9 mouse cellular contexts compared by ENCODE assay signal in genomic region chr16:32202681-32203080, GRCm38 (mm10). TPM values are rescaled to one million over a fixed set of nuclear protein-coding genes. Genes with fewer than 3 reads are reported as not detected.
A peak's percentile ranks its signal among the peaks of the same experiment; 100 is the strongest.
DNase-seq lines count a peak whose midpoint lies in the region; ATAC-seq and TF ChIP-seq lines count a peak whose summit lies in the region.
"Had no signal": no experiment of that assay in that cellular context is flagged by ENCODE, and none has a peak within 500 bp of the region (broad histone marks: within the 10 kb centered on the region; RNA-seq: fewer than 3 reads in every experiment).

No protein-coding gene starts in this region.

- no peak overlapping the region for H3K27ac ChIP-seq in kidney, embryonic 16.5 days (ENCODE audit: low read length)
- H3K27ac ChIP-seq in gastrocnemius, adult 2 months: peak overlapping the region; percentile 38; the same call in 1 of the 2 replicates
- H3K27ac ChIP-seq in hindbrain, embryonic 11.5 days (ENCODE audit: low read depth, low read length): no peak overlapping the region
- H3K27ac ChIP-seq: embryonic facial prominence, embryonic 13.5 days had no signal

- no peak for ATAC-seq in kidney, embryonic 16.5 days (ENCODE audit: low FRiP score, low TSS enrichment)
- ATAC-seq in hindbrain, embryonic 11.5 days (ENCODE audit: low FRiP score): no peak

- H3K9me3 ChIP-seq in kidney, embryonic 16.5 days (ENCODE audit: low read length): no peaks in the 10 kb centered on the region; the same call in 1 of the 2 replicates
- no peaks in the 10 kb centered on the region for H3K9me3 ChIP-seq in hindbrain, embryonic 11.5 days (ENCODE audit: control insufficient read depth, low read length)
- H3K9me3 ChIP-seq: embryonic facial prominence, embryonic 13.5 days had no signal

- no peaks in the 10 kb centered on the region for H3K27me3 ChIP-seq in kidney, embryonic 16.5 days (ENCODE audit: insufficient read depth, low read length)
- H3K27me3 ChIP-seq in hindbrain, embryonic 11.5 days (ENCODE audit: control insufficient read depth, insufficient read depth, low read length): no peaks in the 10 kb centered on the region
- H3K27me3 ChIP-seq: embryonic facial prominence, embryonic 13.5 days had no signal

- H3K4me2 ChIP-seq in kidney, embryonic 16.5 days (replicated peaks; ENCODE audit: low read depth, low read length): no peak overlapping the region
- H3K4me2 ChIP-seq in hindbrain, embryonic 11.5 days (replicated peaks; ENCODE audit: low read depth, low read length): no peak overlapping the region
- H3K4me2 ChIP-seq: embryonic facial prominence, embryonic 13.5 days had no signal

- peak; percentile 44 for DNase-seq in kidney, adult 11 months
- peak; percentile 87 for DNase-seq in adrenal gland, postnatal 14 days
- DNase-seq in gastrocnemius, adult 2 months: peak; percentile 78
- DNase-seq in layer of hippocampus, postnatal 10 days (ENCODE audit: low spot score in 2 of 2): peak; percentile 60 to 63
- peak; percentile 70 to 84 for DNase-seq in lung, postnatal 4 days
- peak; percentile 33 for DNase-seq in telencephalon, adult 2 months (ENCODE audit: low read depth, low spot score)
- DNase-seq in hindbrain, embryonic 11.5 days (ENCODE audit: low spot score): no peak

- peak; percentile 52 for TF ChIP-seq CTCF in gastrocnemius, adult 2 months (IDR thresholded peaks at IDR 0.05)

- 85% methylated on average over 6 of the region's 6 CpGs for WGBS in kidney, embryonic 16.5 days
- 83% methylated on average over 6 of the region's 6 CpGs for WGBS in hindbrain, embryonic 11.5 days

- H3K9ac ChIP-seq in kidney, embryonic 16.5 days (replicated peaks; ENCODE audit: low read length): no peak overlapping the region
- H3K9ac ChIP-seq in hindbrain, embryonic 11.5 days (ENCODE audit: low read depth, low read length): no peak overlapping the region
- H3K9ac ChIP-seq: embryonic facial prominence, embryonic 13.5 days had no signal

- H3K36me3 ChIP-seq in kidney, embryonic 16.5 days (ENCODE audit: insufficient read depth, low read length): no peaks in the 10 kb centered on the region
- H3K36me3 ChIP-seq in hindbrain, embryonic 11.5 days (ENCODE audit: control insufficient read depth, insufficient read depth, low read length): no peaks in the 10 kb centered on the region
- H3K36me3 ChIP-seq: embryonic facial prominence, embryonic 13.5 days had no signal

- no peak overlapping the region for H3K4me3 ChIP-seq in kidney, embryonic 16.5 days (ENCODE audit: low read length)
- H3K4me3 ChIP-seq in gastrocnemius, adult 2 months: no peak overlapping the region
- no peak overlapping the region for H3K4me3 ChIP-seq in hindbrain, embryonic 11.5 days (ENCODE audit: low read depth, low read length)
- H3K4me3 ChIP-seq: embryonic facial prominence, embryonic 13.5 days had no signal

- H3K4me1 ChIP-seq in kidney, embryonic 16.5 days (ENCODE audit: insufficient read depth, low read length): 0 out of 2 replicates have a peak, but pooled peaks cover 7% of the 10 kb centered on the region
- H3K4me1 ChIP-seq in hindbrain, embryonic 11.5 days (replicated peaks; ENCODE audit: control insufficient read depth, insufficient read depth, low read length): no peaks in the 10 kb centered on the region; the same call in 1 of the 2 replicates

- intact Hi-C loops in gastrocnemius, adult 2 months (cut with DNase I): loop anchor here (5.0 kb wide), 2 partner anchors 70 to 85 kb away; no protein-coding TSS in a partner anchor

RNA-seq across cellular contexts. Expression of gene Bex6, which starts 23.1 kb away (rescaled TPM):
- not detected in 2 replicates for polyA plus RNA-seq in kidney, embryonic 16.5 days (2015; fragmentation: Nextera tagmentation; extraction: Ambion mirVana)
- not detected in 2 replicates for total RNA-seq in adrenal gland, postnatal 14 days (2021)
- not detected for total RNA-seq in gastrocnemius, adult 2 months (2021)
- total RNA-seq in layer of hippocampus, postnatal 10 days (2021): not detected
- not detected in 2 replicates for polyA plus RNA-seq in hindbrain, embryonic 11.5 days (2014; fragmentation: Nextera tagmentation; extraction: Ambion mirVana)
- polyA plus RNA-seq: embryonic facial prominence, embryonic 13.5 days had no signal

RNA-seq across cellular contexts. Expression of gene Nrros, which starts 37.3 kb away (rescaled TPM):
- 18.1 and 22.2 TPM in 2 replicates for polyA plus RNA-seq in kidney, embryonic 16.5 days (2015; fragmentation: Nextera tagmentation; extraction: Ambion mirVana)
- total RNA-seq in adrenal gland, postnatal 14 days (2021): 8.0 and 17.4 TPM in 2 replicates
- total RNA-seq in gastrocnemius, adult 2 months (2021): 1 to 10 TPM; 1.6 TPM
- 1 to 10 TPM; 7.6 to 8.8 TPM for total RNA-seq in layer of hippocampus, postnatal 10 days (2021)
- 8.1 and 8.7 TPM in 2 replicates for polyA plus RNA-seq in hindbrain, embryonic 11.5 days (2014; fragmentation: Nextera tagmentation; extraction: Ambion mirVana)

RNA-seq across cellular contexts. Expression of gene Fbxo45, which starts 44.3 kb away (rescaled TPM):
- polyA plus RNA-seq in kidney, embryonic 16.5 days (2015; fragmentation: Nextera tagmentation; extraction: Ambion mirVana): 5.0 and 5.2 TPM in 2 replicates
- 17.6 and 18.4 TPM in 2 replicates for total RNA-seq in adrenal gland, postnatal 14 days (2021)
- 10 to 100 TPM; 15.1 to 16.6 TPM for total RNA-seq in gastrocnemius, adult 2 months (2021)
- total RNA-seq in layer of hippocampus, postnatal 10 days (2021): 10 to 100 TPM; 40.0 to 40.2 TPM
- polyA plus RNA-seq in hindbrain, embryonic 11.5 days (2014; fragmentation: Nextera tagmentation; extraction: Ambion mirVana): 15.6 and 22.8 TPM in 2 replicates

RNA-seq across cellular contexts. Expression of gene Wdr53, which starts 44.3 kb away (rescaled TPM):
- polyA plus RNA-seq in kidney, embryonic 16.5 days (2015; fragmentation: Nextera tagmentation; extraction: Ambion mirVana): 19.7 and 20.0 TPM in 2 replicates
- total RNA-seq in adrenal gland, postnatal 14 days (2021): 13.9 and 16.7 TPM in 2 replicates
- total RNA-seq in gastrocnemius, adult 2 months (2021): 1 to 10 TPM; 6.2 to 7.8 TPM
- total RNA-seq in layer of hippocampus, postnatal 10 days (2021): 10 to 100 TPM; 11.9 to 14.3 TPM
- polyA plus RNA-seq in hindbrain, embryonic 11.5 days (2014; fragmentation: Nextera tagmentation; extraction: Ambion mirVana): 16.6 and 18.8 TPM in 2 replicates
